Mouse (Mus musculus) intestine, embryonic 15.5 days (tissue): Measurements from ENCODE around the gene Itk. TPM values are rescaled to one million over a fixed set of nuclear protein-coding genes. Genes with fewer than 3 reads are reported as not detected.

ENCODE experiments used
- ATAC-seq: fragments of 200-750 bp; cut with Nextera tagmentation; 2 replicates; pipeline ENCODE4 v1.8.0; 2017; ENCODE audit warnings: moderate TSS enrichment, moderate library complexity
- H3K27ac ChIP-seq: fragments of 300-500 bp; sonication (generic); 2 replicates; pipeline ENCODE4 v1.5.1; 2015; ENCODE audit warnings: mild to moderate bottlenecking, inconsistent platforms
- H3K27me3 ChIP-seq: fragments of 300-500 bp; sonication (generic); replicated peaks from 2 replicates; pipeline ENCODE4 v1.6.1; 2015; ENCODE audit warnings: inconsistent platforms
- H3K36me3 ChIP-seq: fragments of 300-500 bp; sonication (generic); 2 replicates; pipeline ENCODE4 v1.6.1; 2015; ENCODE audit warnings: inconsistent platforms
- H3K4me1 ChIP-seq: fragments of 300-500 bp; sonication (generic); replicated peaks from 2 replicates; pipeline ENCODE4 v1.6.1; 2015; ENCODE audit warnings: inconsistent platforms
- H3K4me2 ChIP-seq: fragments of 300-500 bp; sonication (generic); replicated peaks from 2 replicates; pipeline ENCODE4 v1.6.1; 2015; ENCODE audit warnings: mild to moderate bottlenecking, inconsistent platforms
- H3K4me3 ChIP-seq: fragments of 300-500 bp; sonication (generic); replicated peaks from 2 replicates; pipeline ENCODE4 v1.5.1; 2015; ENCODE audit warnings: inconsistent platforms
- H3K9ac ChIP-seq: fragments of 300-500 bp; sonication (generic); 2 replicates; pipeline ENCODE4 v1.6.1; 2015; ENCODE audit warnings: inconsistent platforms
- H3K9me3 ChIP-seq: fragments of 300-500 bp; sonication (generic); 2 replicates; pipeline ENCODE4 v1.6.1; 2016; ENCODE audit warnings: inconsistent platforms
- WGBS: fragments of 180-500 bp; shearing (Covaris S2); methylation state at CpG from one replicate; pipeline ENCODE4 v1.1.7; 2015; 5-methylcytosine and 5-hydroxymethylcytosine counted together
- polyA plus RNA-seq: library from polyadenylated mRNA; unstranded; fragments of >200 nt; fragmentation: Nextera tagmentation; extraction: Ambion mirVana; gene quantifications from 2 replicates; pipeline ENCODE4 v1.2.1, GENCODE M21; 2015

The Itk gene
- polyA plus RNA-seq, 1 experiment from 2014 or later: 0.40 TPM

- 59% methylated on average over 3 of the region's 3 CpGs for WGBS
- Histone ChIP-seq H3K9ac (no peak overlapping the region), H3K4me3 (no peak overlapping the region), H3K9me3 (no peaks in the 10 kb centered on the region), H3K27me3 (no peaks in the 10 kb centered on the region), H3K4me2 (no peak overlapping the region), H3K4me1 (no peaks in the 10 kb centered on the region), H3K36me3 (no peaks in the 10 kb centered on the region), H3K27ac (no peak overlapping the region)
- ATAC-seq: no peak
Measured at GRCm38 (mm10) chr11:46366357-46366756, 23.0 kb downstream of the Itk start.

- WGBS: 38% methylated on average over 5 of the region's 5 CpGs
- ATAC-seq: no peak
Measured at GRCm38 (mm10) chr11:46365744-46366143, 23.6 kb downstream of the Itk start.

GRCm38 (mm10) chr11:46363864-46364263 lies 25.5 kb downstream of the Itk start:
- Histone ChIP-seq H3K27me3 (no peaks in the 10 kb centered on the region), H3K36me3 (no peaks in the 10 kb centered on the region), H3K9me3 (no peaks in the 10 kb centered on the region), H3K9ac (no peak overlapping the region), H3K27ac (no peak overlapping the region), H3K4me1 (no peaks in the 10 kb centered on the region), H3K4me2 (no peak overlapping the region), H3K4me3 (no peak overlapping the region)
- ATAC-seq: no peak
- 92% methylated on average over 9 of the region's 9 CpGs for WGBS

More at GRCm38 (mm10) chr11:46365744-46366143, 23.6 kb downstream of the Itk start:
- Histone ChIP-seq H3K4me1 (no peaks in the 10 kb centered on the region), H3K4me2 (no peak overlapping the region), H3K4me3 (no peak overlapping the region), H3K36me3 (no peaks in the 10 kb centered on the region), H3K27ac (no peak overlapping the region), H3K27me3 (no peaks in the 10 kb centered on the region), H3K9ac (no peak overlapping the region), H3K9me3 (no peaks in the 10 kb centered on the region)

GRCm38 (mm10) chr11:46362061-46363022 lies 27.0 kb downstream of the Itk start:
- H3K9me3 ChIP-seq: no peaks in the 10 kb centered on the region
- 80% methylated on average over 18 of the region's 18 CpGs for WGBS
- H3K36me3 ChIP-seq: no peaks in the 10 kb centered on the region
- no peak overlapping the region for H3K4me3 ChIP-seq
- H3K27me3 ChIP-seq: no peaks in the 10 kb centered on the region
- no peaks in the 10 kb centered on the region for H3K4me1 ChIP-seq
- H3K27ac ChIP-seq: no peak overlapping the region
- ATAC-seq: no peak
- H3K4me2 ChIP-seq: no peak overlapping the region
- H3K9ac ChIP-seq: no peak overlapping the region

DNA sequence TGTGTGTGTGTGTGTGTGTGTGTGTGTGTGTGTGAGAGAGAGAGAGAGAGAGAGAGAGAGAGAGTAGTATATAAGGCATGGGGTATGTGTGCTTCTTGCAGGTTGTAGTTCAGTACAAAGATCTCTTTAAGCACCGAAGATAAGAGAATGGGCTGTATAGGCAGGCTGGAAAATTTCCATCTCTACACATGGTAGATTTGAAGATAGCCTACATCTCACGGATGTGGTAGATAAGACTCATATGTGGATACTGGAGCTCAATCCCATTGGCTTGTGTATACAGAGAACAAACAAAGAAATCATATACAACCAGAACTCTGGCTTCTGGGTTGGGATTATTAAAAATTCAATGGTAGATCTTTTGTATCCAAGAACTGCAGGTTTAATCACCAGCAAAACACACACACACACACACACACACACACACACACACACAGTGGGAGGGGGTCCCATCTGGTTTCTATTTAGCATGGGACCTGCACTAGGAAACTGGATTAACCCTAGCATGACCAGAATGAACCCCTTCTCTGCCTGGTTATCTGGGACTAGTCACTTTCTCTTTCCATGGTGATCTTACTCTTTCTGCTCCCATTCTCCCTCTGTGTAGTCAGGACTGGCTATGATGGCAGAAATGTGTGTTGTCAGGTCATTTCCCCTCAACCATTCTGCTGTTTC lies 28.2 kb downstream of the Itk start:
- H3K36me3 ChIP-seq: no peaks in the 10 kb centered on the region
- no peak overlapping the region for H3K27ac ChIP-seq
- no peak overlapping the region for H3K9ac ChIP-seq
- H3K27me3 ChIP-seq: no peaks in the 10 kb centered on the region
- H3K4me2 ChIP-seq: no peak overlapping the region
- no peaks in the 10 kb centered on the region for H3K9me3 ChIP-seq
- no peak for ATAC-seq
- no peak overlapping the region for H3K4me3 ChIP-seq
- 71% methylated on average over 2 of the region's 2 CpGs for WGBS
- no peaks in the 10 kb centered on the region for H3K4me1 ChIP-seq

DNA sequence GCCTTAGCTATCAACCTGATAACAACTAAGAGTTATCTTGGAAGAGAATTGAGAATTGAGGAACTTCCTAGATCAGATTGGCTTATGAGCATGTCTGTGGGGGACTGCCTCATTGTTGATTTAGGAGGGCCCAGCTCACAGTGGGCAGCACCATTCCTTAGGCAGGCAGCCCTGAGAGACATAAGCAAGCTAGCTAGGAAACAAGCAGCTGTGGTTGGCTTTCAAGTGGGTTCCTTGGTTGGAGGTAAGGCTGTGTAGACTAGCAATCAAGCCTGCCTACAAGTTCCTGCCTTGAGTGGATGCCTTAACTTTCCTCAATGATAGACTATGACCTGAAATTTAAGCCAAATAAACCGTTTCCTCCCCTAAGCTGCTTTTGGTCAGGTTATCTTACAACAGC lies 30.9 kb downstream of the Itk start:
- no peaks in the 10 kb centered on the region for H3K27me3 ChIP-seq
- WGBS: 72% methylated on average over 1 of the region's 1 CpGs
- H3K9me3 ChIP-seq: no peaks in the 10 kb centered on the region
- H3K27ac ChIP-seq: no peak overlapping the region
- no peak overlapping the region for H3K4me3 ChIP-seq
- ATAC-seq: no peak
- H3K4me1 ChIP-seq: no peaks in the 10 kb centered on the region
- H3K9ac ChIP-seq: no peak overlapping the region
- no peak overlapping the region for H3K4me2 ChIP-seq
- no peaks in the 10 kb centered on the region for H3K36me3 ChIP-seq

DNA sequence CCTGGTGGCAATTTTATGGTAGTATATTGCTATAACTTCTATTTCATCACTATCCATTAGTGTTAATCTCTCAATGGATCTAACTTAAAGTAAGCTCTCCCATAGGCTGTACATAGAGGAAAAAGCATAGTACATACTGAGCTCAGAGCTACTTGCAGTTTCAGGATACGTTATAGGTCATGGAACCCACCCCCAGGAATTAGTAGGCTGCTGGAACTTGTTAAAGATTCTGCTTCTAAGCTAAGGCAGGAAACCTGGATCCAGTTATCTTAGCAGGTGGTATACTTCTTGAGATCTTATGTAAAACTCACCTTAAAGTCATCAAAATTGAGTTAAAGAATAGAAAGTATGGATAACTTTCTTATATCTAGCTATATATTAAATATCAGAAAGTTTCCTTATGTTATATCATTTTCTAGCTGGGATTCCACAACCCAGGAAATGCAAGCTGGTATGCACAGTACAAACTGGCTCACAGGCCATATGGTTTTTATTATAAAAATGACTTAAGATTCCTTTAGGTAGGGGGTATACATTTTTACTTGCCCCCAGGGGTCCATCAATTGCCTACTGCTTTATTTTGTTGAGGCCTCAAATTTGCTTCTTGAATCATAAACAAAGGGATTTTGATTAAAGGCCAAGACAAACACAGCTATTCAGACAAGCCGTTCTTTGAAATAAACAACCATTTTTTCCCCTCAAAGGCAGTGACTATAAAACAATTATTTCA lies 39.5 kb downstream of the Itk start:
- H3K36me3 ChIP-seq: no peaks in the 10 kb centered on the region
- H3K4me3 ChIP-seq: no peak overlapping the region
- no peak overlapping the region for H3K4me2 ChIP-seq
- H3K27me3 ChIP-seq: no peaks in the 10 kb centered on the region
- WGBS: 40% methylated on average over 2 of the region's 2 CpGs
- H3K27ac ChIP-seq: no peak overlapping the region
- no peaks in the 10 kb centered on the region for H3K4me1 ChIP-seq
- ATAC-seq: no peak
- no peaks in the 10 kb centered on the region for H3K9me3 ChIP-seq
- H3K9ac ChIP-seq: no peak overlapping the region

DNA sequence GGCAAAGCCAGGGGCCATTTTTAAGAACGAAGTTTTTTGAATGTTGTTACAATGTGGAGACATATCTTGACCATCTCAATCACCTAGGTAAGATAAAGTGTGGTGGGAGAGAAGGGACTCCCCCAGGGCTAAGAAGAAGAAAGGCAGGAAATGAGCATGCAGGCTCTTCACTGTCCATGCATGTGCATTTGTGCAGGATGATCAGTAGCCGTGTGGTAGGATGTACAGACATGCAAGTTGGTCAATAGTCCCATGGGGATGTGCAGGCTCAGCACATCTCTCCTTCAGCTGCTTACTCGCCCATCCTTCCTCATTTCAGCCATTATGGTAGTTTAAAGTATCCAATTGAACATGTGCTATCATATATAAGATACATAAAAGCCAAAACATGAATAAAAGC lies 40.9 kb downstream of the Itk start:
- Histone ChIP-seq H3K9ac (no peak overlapping the region), H3K27ac (no peak overlapping the region), H3K4me1 (no peaks in the 10 kb centered on the region), H3K4me3 (no peak overlapping the region), H3K4me2 (no peak overlapping the region), H3K36me3 (no peaks in the 10 kb centered on the region), H3K9me3 (no peaks in the 10 kb centered on the region), H3K27me3 (no peaks in the 10 kb centered on the region)
- WGBS: 79% methylated on average over 3 of the region's 3 CpGs
- ATAC-seq: no peak

- no peaks in the 10 kb centered on the region for H3K9me3 ChIP-seq
- ATAC-seq: no peak
Measured at GRCm38 (mm10) chr11:46347756-46348155, 41.6 kb downstream of the Itk start.

GRCm38 (mm10) chr11:46343886-46344546 lies 45.3 kb downstream of the Itk start:
- WGBS: 23% methylated on average over 5 of the region's 5 CpGs
- ATAC-seq: no peak
- Histone ChIP-seq H3K36me3 (no peaks in the 10 kb centered on the region), H3K4me1 (no peaks in the 10 kb centered on the region), H3K4me2 (no peak overlapping the region), H3K4me3 (no peak overlapping the region), H3K27me3 (no peaks in the 10 kb centered on the region), H3K9ac (no peak overlapping the region), H3K9me3 (no peaks in the 10 kb centered on the region), H3K27ac (no peak overlapping the region)

More at GRCm38 (mm10) chr11:46347756-46348155, 41.6 kb downstream of the Itk start:
- Histone ChIP-seq H3K4me1 (no peaks in the 10 kb centered on the region), H3K36me3 (no peaks in the 10 kb centered on the region), H3K27ac (no peak overlapping the region), H3K4me3 (no peak overlapping the region), H3K9ac (no peak overlapping the region), H3K27me3 (no peaks in the 10 kb centered on the region), H3K4me2 (no peak overlapping the region)
- WGBS: 80% methylated on average over 5 of the region's 5 CpGs

- no peak overlapping the region for H3K9ac ChIP-seq
- no peak overlapping the region for H3K4me3 ChIP-seq
- no peaks in the 10 kb centered on the region for H3K9me3 ChIP-seq
- ATAC-seq: no peak
- no peak overlapping the region for H3K27ac ChIP-seq
- H3K27me3 ChIP-seq: no peaks in the 10 kb centered on the region
- H3K36me3 ChIP-seq: no peaks in the 10 kb centered on the region
- no peak overlapping the region for H3K4me2 ChIP-seq
- H3K4me1 ChIP-seq: no peaks in the 10 kb centered on the region
- 94% methylated on average over 4 of the region's 4 CpGs for WGBS
Measured at GRCm38 (mm10) chr11:46341960-46342359, 47.4 kb downstream of the Itk start.

DNA sequence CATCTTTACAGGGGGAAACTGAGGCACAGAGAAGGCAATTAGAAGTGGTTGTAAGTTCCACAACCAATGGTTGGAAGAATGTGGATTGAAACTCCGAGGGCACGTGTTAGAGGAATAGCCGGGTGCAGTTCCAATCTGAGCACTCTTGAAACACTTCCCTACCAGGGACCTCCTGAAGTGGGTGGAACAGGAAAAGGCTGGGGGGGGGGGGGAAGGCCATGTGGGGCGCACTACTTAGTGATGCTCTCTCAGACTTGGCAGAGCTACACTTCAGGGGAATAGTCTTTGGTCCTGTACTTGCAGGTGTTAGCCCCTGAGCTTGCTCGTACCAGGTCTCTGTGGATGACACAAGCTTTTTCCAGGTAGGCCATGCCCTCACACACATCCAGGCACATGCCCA lies 53.3 kb downstream of the Itk start:
- Histone ChIP-seq H3K36me3 (no peaks in the 10 kb centered on the region), H3K27ac (no peak overlapping the region), H3K27me3 (no peaks in the 10 kb centered on the region), H3K9me3 (no peaks in the 10 kb centered on the region), H3K4me3 (no peak overlapping the region), H3K4me2 (no peak overlapping the region), H3K9ac (no peak overlapping the region), H3K4me1 (no peaks in the 10 kb centered on the region)
- ATAC-seq: no peak
- 88% methylated on average over 5 of the region's 5 CpGs for WGBS
